Mouse (Mus musculus): ENCODE results near the gene Hccs. TPM values are rescaled to one million over a fixed set of nuclear protein-coding genes. Genes with fewer than 3 reads are reported as not detected.
A peak's percentile ranks its signal among the peaks of the same experiment; 100 is the strongest.
"Not testable (repeated sequence)": the region's sequence is repeated elsewhere in the genome, so short reads cannot be mapped to it uniquely, and the experiment has no call there.

Gene Hccs
- total and polyA plus RNA-seq, 3 experiments, result 21.7 to 87.8 (median 40.0) TPM

DNA sequence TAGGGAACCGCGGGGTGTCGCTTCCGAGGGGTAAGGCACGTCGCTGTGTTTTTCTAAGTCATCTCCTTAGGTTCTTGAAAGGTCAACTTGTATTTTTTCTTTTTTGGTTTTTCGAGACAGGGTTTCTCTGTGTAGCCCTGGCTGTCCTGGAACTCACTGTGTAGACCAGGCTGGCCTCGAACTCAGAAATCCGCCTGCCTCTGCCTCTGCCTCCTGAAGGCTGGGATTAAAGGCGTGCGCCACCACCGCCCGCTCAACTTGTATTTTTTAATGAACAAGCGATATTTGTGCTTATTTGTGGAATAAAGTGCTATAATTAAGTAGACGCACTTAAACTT, 465 bp upstream of the Hccs start:
- H3K79me2 ChIP-seq (replicated peaks; ENCODE audit: control insufficient read depth, extremely low read depth, insufficient read depth, poor library complexity, severe bottlenecking); H3K9me3 ChIP-seq (replicated peaks; ENCODE audit: low read length); DNase-seq (ENCODE audit: extremely low read depth); H3K9ac ChIP-seq (ENCODE audit: insufficient read depth, low read depth); H3K27ac ChIP-seq (ENCODE audit: insufficient read depth, low read depth); H3K27me3 ChIP-seq (replicated peaks); dilution Hi-C loops (cut with MboI; ENCODE audit: extremely low pct_ligation_motif_present, extremely low pct_unique_long_range_greater_than_20kb, low sequenced_read_pairs); in situ Hi-C loops (cut with MboI; ENCODE audit: low pct_ligation_motif_present, low pct_unique_long_range_greater_than_20kb, low sequenced_read_pairs): not testable (repeated sequence)
- peak; percentile 44; the same call in 1 of the 2 replicates for TF ChIP-seq SIN3A (IDR thresholded peaks at IDR 0.05; ENCODE audit: low read length)
- peak overlapping the region; percentile 56 for H3K4me2 ChIP-seq (ENCODE audit: insufficient read depth, low read depth, poor library complexity, severe bottlenecking)
- H3K4me1 ChIP-seq (ENCODE audit: control insufficient read depth in 1 of 2, insufficient read depth in 2 of 2), result peaks cover 0 to 13% of the 10 kb centered on the region in 2 experiments; a peak in 1 of 4 replicates
- peak overlapping the region; percentile 43 to 72 (median 43) for H3K4me3 ChIP-seq (replicated peaks in 1 of 3; ENCODE audit: low read depth in 2 of 3, low read length in 2 of 3, poor library complexity in 1 of 3)
- H3K36me3 ChIP-seq (replicated peaks in 1 of 2; ENCODE audit: control insufficient read depth in 1 of 2, insufficient read depth in 1 of 2, low read length in 1 of 2), result peaks cover 6 to 13% of the 10 kb centered on the region in 2 experiments

DNA sequence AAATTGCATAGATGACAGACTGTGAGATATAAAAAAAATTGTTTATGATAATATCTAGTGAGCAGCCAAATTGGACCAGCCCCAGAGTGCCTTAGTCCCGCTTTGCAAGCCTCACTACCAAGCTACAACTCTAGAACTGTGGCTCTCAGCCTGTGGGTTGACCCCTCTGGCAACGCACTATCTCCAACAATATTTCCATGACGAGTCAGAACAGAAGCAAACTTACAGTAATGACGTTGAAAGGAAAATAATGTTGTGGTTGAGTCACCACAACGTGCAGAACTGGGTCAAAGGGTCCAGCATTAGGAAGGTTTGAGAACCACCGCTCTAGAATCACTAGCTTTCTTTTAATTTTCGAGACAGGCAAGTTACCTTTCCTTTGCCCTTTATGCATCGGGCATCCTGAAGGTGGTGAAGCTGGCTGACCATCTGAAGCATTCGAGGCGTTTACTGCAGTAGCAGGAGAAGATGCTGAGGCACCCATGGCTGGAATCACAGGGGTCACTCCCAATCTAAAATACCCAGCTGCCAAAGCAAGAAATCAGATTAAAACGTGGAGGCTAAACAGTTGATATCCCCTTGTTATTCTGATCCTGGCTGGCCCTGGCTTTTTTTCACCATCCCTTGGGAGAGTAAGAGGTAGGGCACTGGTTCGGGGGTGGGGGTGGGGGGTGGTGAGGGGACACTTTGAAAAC, 959 bp downstream of the Hccs start:
- no peak overlapping the region for H3K27ac ChIP-seq (ENCODE audit: insufficient read depth, low read depth)
- peak overlapping the region; percentile 72 to 92 (median 74) for H3K4me3 ChIP-seq (replicated peaks in 1 of 3; ENCODE audit: low read depth in 2 of 3, low read length in 2 of 3, poor library complexity in 1 of 3)
- peak; percentile 47 for DNase-seq (ENCODE audit: extremely low read depth)
- peaks cover 0 to 8% of the 10 kb centered on the region in 2 experiments; a peak in 1 of 4 replicates for H3K4me1 ChIP-seq (ENCODE audit: control insufficient read depth in 1 of 2, insufficient read depth in 2 of 2)
- peaks cover 9% of the 10 kb centered on the region; the same call in 1 of the 2 replicates for H3K79me2 ChIP-seq (replicated peaks; ENCODE audit: control insufficient read depth, extremely low read depth, insufficient read depth, poor library complexity, severe bottlenecking)
- no peaks in the 10 kb centered on the region for H3K9me3 ChIP-seq (replicated peaks; ENCODE audit: low read length)
- peak overlapping the region; percentile 89 for H3K9ac ChIP-seq (ENCODE audit: insufficient read depth, low read depth)
- dilution Hi-C loops (cut with MboI; ENCODE audit: extremely low pct_ligation_motif_present, extremely low pct_unique_long_range_greater_than_20kb, low sequenced_read_pairs) (no loop called here), in situ Hi-C loops (cut with MboI; ENCODE audit: low pct_ligation_motif_present, low pct_unique_long_range_greater_than_20kb, low sequenced_read_pairs) (no loop called here)
- TF ChIP-seq NELFE (IDR thresholded peaks at IDR 0.05; ENCODE audit: low read depth, low read length) (no peak), NRF1 (IDR thresholded peaks at IDR 0.05; ENCODE audit: low read depth, low read length) (no peak), RCOR1 (conservative IDR thresholded peaks at IDR 0.05; ENCODE audit: low read depth, low read length) (no peak), ETS1 (conservative IDR thresholded peaks at IDR 0.05; ENCODE audit: low read depth, low read length) (peak; percentile 34), IRF4 (IDR thresholded peaks at IDR 0.05; ENCODE audit: low read depth, low read length) (0 out of 2 replicates have a peak, but pooled peaks have one; percentile 11), TBP (conservative IDR thresholded peaks at IDR 0.05; ENCODE audit: low read depth, low read length) (no peak), KAT2A (IDR thresholded peaks at IDR 0.05; ENCODE audit: insufficient replicate concordance, low read length) (no peak), GABPA (IDR thresholded peaks at IDR 0.05; ENCODE audit: insufficient replicate concordance, low read depth, low read length) (no peak), TCF12 (IDR thresholded peaks at IDR 0.05; ENCODE audit: low read depth, low read length) (no peak), CHD1 (IDR thresholded peaks at IDR 0.05; ENCODE audit: low read depth, low read length) (no peak), USF2 (conservative IDR thresholded peaks at IDR 0.05; ENCODE audit: low read depth, low read length) (no peak), CTCF (conservative IDR thresholded peaks at IDR 0.05 in 1 of 2, IDR thresholded peaks at IDR 0.05 in 1 of 2; ENCODE audit: low read depth in 2 of 2, low read length in 2 of 2) (no peak), ELF1 (IDR thresholded peaks at IDR 0.05; ENCODE audit: low read depth, low read length) (no peak), ZC3H11A (IDR thresholded peaks at IDR 0.05; ENCODE audit: low read depth, low read length) (no peak), MYC (IDR thresholded peaks at IDR 0.05; ENCODE audit: low read depth, low read length) (no peak), MXI1 (IDR thresholded peaks at IDR 0.05; ENCODE audit: low read depth, low read length) (no peak)
- no peaks in the 10 kb centered on the region for H3K27me3 ChIP-seq (replicated peaks)
- H3K4me2 ChIP-seq (ENCODE audit: insufficient read depth, low read depth, poor library complexity, severe bottlenecking), result peak overlapping the region; percentile 94
- peaks cover 6 to 24% of the 10 kb centered on the region in 2 experiments for H3K36me3 ChIP-seq (replicated peaks in 1 of 2; ENCODE audit: control insufficient read depth in 1 of 2, insufficient read depth in 1 of 2, low read length in 1 of 2)
